Mouse (Mus musculus): ENCODE data around the gene Cep85l.

- no peak for TF ChIP-seq CTCF (IDR thresholded peaks at IDR 0.05; ENCODE audit: extremely low read depth, insufficient read length, insufficient replicate concordance, low read depth, low read length)
- no peak for TF ChIP-seq POLR2A (IDR thresholded peaks at IDR 0.05; ENCODE audit: low read depth, low read length)
Observed at GRCm38 (mm10) chr10:53345508-53345907, 34.2 kb downstream of the Cep85l start.
